Mouse (Mus musculus) heart, embryonic 16.5 days (tissue): Measurements from ENCODE around the gene Prkg1. TPM values are rescaled to one million over a fixed set of nuclear protein-coding genes. Genes with fewer than 3 reads are reported as not detected.

ENCODE experiments used
- ATAC-seq: fragments of 200-750 bp; cut with Nextera tagmentation; replicated peaks from 2 replicates; pipeline ENCODE4 v1.8.0; 2017; ENCODE audit warnings: moderate number of reproducible peaks; ENCODE audit not compliant: insufficient read depth, low FRiP score; ENCODE audit errors: extremely low read depth
- H3K27ac ChIP-seq: fragments of 300-500 bp; sonication (generic); 2 replicates; pipeline ENCODE4 v1.5.1; 2014; ENCODE audit warnings: mild to moderate bottlenecking, low read length, control low read depth, moderate library complexity
- H3K27me3 ChIP-seq: fragments of 300-500 bp; sonication (generic); 2 replicates; pipeline ENCODE4 v1.6.1; 2014; ENCODE audit warnings: low read length, mixed read lengths; ENCODE audit not compliant: control insufficient read depth, insufficient read depth
- H3K36me3 ChIP-seq: fragments of 300-500 bp; sonication (generic); 2 replicates; pipeline ENCODE4 v1.6.1; 2014; ENCODE audit not compliant: control insufficient read depth, insufficient read depth
- H3K4me1 ChIP-seq: fragments of 300-500 bp; sonication (generic); 2 replicates; pipeline ENCODE4 v1.6.1; 2014; ENCODE audit warnings: low read length, mixed read lengths; ENCODE audit not compliant: control insufficient read depth, insufficient read depth
- H3K4me2 ChIP-seq: fragments of 300-500 bp; sonication (generic); 2 replicates; pipeline ENCODE4 v1.6.1; 2014; ENCODE audit warnings: low read depth, mild to moderate bottlenecking, control low read depth, low read length
- H3K4me3 ChIP-seq: fragments of 300-500 bp; sonication (generic); 2 replicates; pipeline ENCODE4 v1.5.1; 2014; ENCODE audit warnings: mild to moderate bottlenecking, control low read depth, low read length
- H3K9ac ChIP-seq: fragments of 300-500 bp; sonication (generic); 2 replicates; pipeline ENCODE4 v1.6.1; 2014; ENCODE audit warnings: low read length, control low read depth
- H3K9me3 ChIP-seq: fragments of 300-500 bp; sonication (generic); replicated peaks from 2 replicates; pipeline ENCODE4 v1.6.1; 2016; ENCODE audit warnings: low read length; ENCODE audit not compliant: control insufficient read depth
- WGBS: fragments of 180-500 bp; shearing (Covaris S2); extraction: QIAGEN DNeasy Blood & Tissue Kit; methylation state at CpG from one replicate; pipeline ENCODE4 v1.1.7; 2014; 5-methylcytosine and 5-hydroxymethylcytosine counted together
- polyA plus RNA-seq: library from polyadenylated mRNA; unstranded; fragments of >200 nt; fragmentation: Nextera tagmentation; extraction: Ambion mirVana; gene quantifications from 2 replicates; pipeline ENCODE4 v1.2.1, GENCODE M21; 2015

The Prkg1 gene
- polyA plus RNA-seq, 1 experiment from 2014 or later = 6.5 TPM

DNA sequence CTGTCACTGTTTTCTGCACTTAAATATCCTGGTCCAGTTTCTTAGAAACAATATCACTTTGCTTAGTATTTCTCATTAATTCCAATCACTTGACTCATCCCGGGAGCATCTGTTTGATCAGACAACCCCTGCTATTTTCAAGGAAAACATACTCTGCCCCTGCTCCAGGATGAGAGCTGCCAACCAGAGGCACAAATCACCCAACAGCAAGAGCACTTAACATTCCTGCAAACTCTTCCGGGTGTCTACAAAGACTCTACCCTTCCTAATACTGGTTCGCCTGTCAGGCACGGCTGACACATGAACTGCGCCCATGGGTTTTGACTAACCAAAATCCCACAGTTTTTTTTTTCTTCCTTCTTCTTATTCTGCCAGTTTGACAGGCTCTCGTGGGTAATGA is 65.9 kb downstream of the Prkg1 start:
- H3K9ac ChIP-seq = no peak overlapping the region
- H3K9me3 ChIP-seq = no peaks in the 10 kb centered on the region
- peaks cover 23% of the 10 kb centered on the region for H3K4me1 ChIP-seq
- peak overlapping the region; percentile 53 for H3K27ac ChIP-seq
- no peaks in the 10 kb centered on the region for H3K27me3 ChIP-seq
- H3K4me3 ChIP-seq = no peak overlapping the region
- H3K36me3 ChIP-seq = no peaks in the 10 kb centered on the region
- WGBS = 29% methylated on average over 6 of the region's 6 CpGs
- H3K4me2 ChIP-seq = peak overlapping the region; percentile 41
- ATAC-seq = peak; percentile 70

DNA sequence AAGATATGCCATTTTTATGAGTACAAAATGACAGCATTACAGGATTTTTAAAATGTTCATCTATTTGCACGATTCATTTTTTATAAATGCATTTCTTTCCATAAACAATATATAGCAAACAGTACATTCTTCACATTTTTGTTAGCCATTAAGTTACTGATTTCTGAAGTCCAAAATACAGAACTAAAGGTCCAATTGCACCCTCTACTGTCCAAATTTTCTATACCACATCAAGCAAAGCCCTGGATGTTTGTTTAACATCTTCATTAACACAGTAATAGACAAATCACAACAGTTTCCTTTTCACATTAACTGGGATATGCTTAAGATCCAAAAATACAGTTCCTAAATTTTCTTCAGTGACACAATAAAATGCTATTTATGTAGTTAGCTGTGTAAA is 84.0 kb downstream of the Prkg1 start:
- Histone ChIP-seq H3K4me2 (no peak overlapping the region), H3K36me3 (no peaks in the 10 kb centered on the region), H3K4me3 (no peak overlapping the region), H3K27me3 (no peaks in the 10 kb centered on the region), H3K9me3 (no peaks in the 10 kb centered on the region), H3K9ac (no peak overlapping the region), H3K27ac (no peak overlapping the region), H3K4me1 (no peaks in the 10 kb centered on the region)
- WGBS = 27% methylated on average over 1 of the region's 1 CpGs
- ATAC-seq = no peak

DNA sequence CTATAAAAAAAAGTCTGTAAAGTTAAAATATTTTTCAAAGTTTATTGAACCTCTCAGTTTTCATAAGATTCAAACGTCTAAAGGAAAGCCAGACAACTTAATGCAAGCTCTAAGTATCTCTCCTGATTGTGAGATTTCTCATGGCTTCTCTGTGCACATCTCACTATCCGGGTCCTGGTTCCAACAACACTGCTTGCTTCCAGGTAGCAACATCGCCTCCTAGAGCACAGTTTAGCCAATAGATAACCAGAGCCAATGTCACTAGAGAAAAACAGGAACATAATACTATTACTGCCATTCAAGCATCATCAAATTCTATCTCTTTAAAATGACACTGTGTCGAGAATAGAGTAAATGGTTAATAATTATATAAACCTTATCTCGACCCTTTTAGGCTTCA is 86.5 kb downstream of the Prkg1 start:
- Histone ChIP-seq H3K27me3 (no peaks in the 10 kb centered on the region), H3K9me3 (no peaks in the 10 kb centered on the region), H3K4me3 (no peak overlapping the region), H3K27ac (no peak overlapping the region), H3K4me1 (no peaks in the 10 kb centered on the region), H3K4me2 (no peak overlapping the region), H3K9ac (no peak overlapping the region), H3K36me3 (no peaks in the 10 kb centered on the region)
- ATAC-seq = no peak
- WGBS = 40% methylated on average over 5 of the region's 5 CpGs

DNA sequence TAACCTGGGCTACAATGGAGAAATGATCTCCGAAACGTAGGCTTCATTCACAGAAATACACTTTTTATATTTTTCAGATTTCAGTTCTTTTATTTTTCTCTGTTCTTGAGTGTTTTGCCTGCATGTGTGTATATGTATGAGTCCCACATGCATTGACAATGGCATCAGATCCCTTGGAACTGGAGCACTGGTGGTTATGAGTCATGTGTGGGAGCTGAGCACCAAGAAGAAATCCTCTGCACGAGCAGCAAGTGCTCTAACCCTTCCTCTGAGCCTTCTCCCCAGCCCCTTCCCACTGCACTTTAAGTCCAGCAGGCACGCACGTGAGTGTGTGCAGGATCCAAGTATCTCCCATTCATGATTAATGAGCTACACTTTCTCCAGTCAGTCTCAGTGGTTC is 93.1 kb downstream of the Prkg1 start:
- Histone ChIP-seq H3K9ac (no peak overlapping the region), H3K27ac (no peak overlapping the region), H3K4me1 (no peaks in the 10 kb centered on the region), H3K4me3 (no peak overlapping the region), H3K27me3 (no peaks in the 10 kb centered on the region), H3K4me2 (no peak overlapping the region), H3K9me3 (no peaks in the 10 kb centered on the region), H3K36me3 (no peaks in the 10 kb centered on the region)
- ATAC-seq = no peak
- 70% methylated on average over 5 of the region's 5 CpGs for WGBS

DNA sequence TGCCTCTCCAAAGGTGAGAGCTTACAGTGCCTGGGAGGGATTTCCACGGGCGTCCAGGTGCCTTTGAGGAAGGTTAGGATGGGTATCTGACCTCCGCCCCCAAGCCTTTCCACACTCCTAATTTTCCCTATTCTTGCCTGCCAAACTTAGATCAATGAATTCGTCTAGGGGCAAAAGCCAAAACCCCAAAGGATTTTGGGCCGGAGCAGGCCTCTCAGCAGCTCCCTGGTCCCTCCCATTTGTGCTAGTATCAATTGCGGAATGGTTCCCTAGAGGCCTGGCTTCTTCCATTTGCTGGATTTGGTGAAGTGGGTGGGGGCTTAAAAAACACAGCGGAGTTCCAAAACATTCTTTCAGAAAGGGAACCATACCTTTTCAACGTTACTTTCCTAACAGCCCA is 99.8 kb downstream of the Prkg1 start:
- Histone ChIP-seq H3K36me3 (no peaks in the 10 kb centered on the region), H3K4me2 (peak overlapping the region; percentile 72), H3K27ac (no peak overlapping the region), H3K4me3 (peak overlapping the region; percentile 71), H3K27me3 (no peaks in the 10 kb centered on the region), H3K4me1 (peaks cover 6% of the 10 kb centered on the region; the same call in 1 of the 2 replicates), H3K9ac (peak overlapping the region; percentile 71), H3K9me3 (no peaks in the 10 kb centered on the region)
- no peak for ATAC-seq
- 14% methylated on average over 8 of the region's 8 CpGs for WGBS

DNA sequence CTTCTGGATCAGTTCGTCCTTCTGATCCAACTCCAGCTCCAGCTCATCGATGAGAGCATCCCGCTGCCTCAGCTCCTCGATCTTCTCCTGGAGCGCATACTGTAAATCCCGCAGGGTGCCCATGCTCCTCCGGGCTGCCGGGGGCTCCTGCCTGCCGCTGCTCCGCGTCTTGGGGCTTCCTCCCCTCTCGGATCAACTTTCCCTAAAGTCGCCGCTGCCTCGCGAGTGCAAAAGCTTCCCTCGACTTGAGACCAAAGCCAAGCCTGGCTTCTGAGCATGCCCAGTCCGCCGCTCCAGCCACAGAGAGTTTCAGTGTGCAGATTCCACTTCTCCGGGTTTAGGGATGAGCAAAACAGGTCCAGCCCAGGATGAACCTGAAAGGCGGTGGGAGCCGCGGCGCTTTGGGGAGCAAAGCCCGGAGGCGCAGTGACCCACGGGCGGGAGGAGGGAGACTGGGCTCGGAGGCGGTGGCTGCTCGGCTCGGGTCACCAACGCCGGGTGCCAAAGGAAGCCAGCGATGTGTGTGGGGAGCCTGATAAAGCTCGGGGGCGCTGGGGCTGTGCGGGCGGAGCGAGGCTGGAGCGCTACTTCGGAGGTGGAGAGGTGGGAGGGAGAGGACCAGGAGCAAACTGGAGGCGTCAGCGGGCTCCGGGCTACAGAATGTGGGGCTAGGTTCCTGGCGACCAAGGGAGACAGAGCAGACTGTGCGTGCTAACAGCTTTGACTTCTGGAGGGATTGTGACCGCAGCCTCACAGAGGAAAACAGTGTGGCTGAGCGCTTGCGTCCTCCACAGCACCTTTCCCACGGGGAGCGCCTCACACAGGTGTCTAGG is 100.5 kb downstream of the Prkg1 start:
- H3K4me1 ChIP-seq = peaks cover 6% of the 10 kb centered on the region; the same call in 1 of the 2 replicates
- under 1% methylated on average over 52 of the region's 52 CpGs for WGBS
- peak; percentile 58; the same call in 1 of the 2 replicates for ATAC-seq
- peak overlapping the region; percentile 71 for H3K4me3 ChIP-seq
- H3K36me3 ChIP-seq = no peaks in the 10 kb centered on the region
- no peak overlapping the region; the same call in 1 of the 2 replicates for H3K27ac ChIP-seq
- H3K4me2 ChIP-seq = peak overlapping the region; percentile 72
- H3K9me3 ChIP-seq = no peaks in the 10 kb centered on the region
- peak overlapping the region; percentile 71 for H3K9ac ChIP-seq
- no peaks in the 10 kb centered on the region for H3K27me3 ChIP-seq

DNA sequence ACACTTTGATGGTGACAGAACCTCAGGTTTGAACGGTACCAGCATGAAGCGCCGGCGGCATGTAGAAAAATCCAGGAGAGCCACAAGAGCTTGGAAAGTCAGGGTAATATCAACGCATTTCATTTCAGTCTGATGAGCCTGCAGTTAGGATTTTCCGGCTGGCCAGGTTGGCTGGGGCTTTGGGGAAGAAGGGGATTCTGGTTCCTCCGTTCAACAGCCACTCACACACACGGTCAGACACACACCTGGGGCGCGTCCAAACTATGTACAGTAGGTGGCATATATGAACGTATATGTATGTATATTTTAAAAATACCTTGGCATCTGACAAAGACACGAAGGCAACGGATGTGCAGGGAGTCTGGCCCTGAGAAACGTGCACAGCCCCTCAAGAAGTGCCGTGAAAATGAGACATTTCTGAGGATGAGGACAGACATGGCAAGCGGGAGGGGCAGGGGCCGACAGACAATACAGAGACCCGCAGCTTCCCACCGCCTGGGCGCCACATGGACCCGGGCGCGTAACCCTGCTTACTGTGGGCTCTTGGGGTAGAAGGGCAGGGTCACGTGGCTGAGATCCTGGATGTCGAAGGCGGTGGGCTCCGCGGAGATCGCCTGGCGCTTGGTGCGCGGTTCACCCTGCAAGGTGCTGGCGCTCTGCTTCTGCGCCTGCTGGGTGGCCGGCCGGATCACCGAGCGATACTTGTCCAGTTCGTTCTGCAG is 101.2 kb downstream of the Prkg1 start:
- H3K4me1 ChIP-seq = peaks cover 6% of the 10 kb centered on the region; the same call in 1 of the 2 replicates
- peak overlapping the region; percentile 71 for H3K4me3 ChIP-seq
- no peak; the same call in 1 of the 2 replicates for ATAC-seq
- H3K27me3 ChIP-seq = no peaks in the 10 kb centered on the region
- peak overlapping the region; percentile 72 for H3K4me2 ChIP-seq
- no peak overlapping the region for H3K27ac ChIP-seq
- WGBS = 12% methylated on average over 39 of the region's 39 CpGs
- H3K9ac ChIP-seq = peak overlapping the region; percentile 71
- H3K9me3 ChIP-seq = no peaks in the 10 kb centered on the region
- no peaks in the 10 kb centered on the region for H3K36me3 ChIP-seq

DNA sequence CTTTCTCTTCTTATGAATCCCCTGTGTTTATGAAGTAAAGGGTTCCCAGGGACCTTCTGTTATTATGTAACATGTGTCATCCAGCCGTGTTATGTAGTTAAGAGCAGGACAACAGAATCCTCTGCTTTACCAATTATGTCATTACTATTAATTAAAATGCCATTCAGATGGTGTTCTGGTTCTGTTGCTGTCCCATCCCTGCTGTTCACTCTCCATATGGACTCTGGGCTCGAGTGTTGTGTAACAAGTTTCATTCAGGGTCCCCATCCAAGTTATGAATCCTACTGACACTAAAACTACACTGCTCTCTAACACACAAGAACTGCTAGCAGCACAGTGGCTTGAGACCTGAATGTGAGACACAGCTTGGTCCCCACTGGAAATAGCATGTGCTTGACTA is 102.0 kb downstream of the Prkg1 start:
- Histone ChIP-seq H3K4me2 (no peak overlapping the region), H3K36me3 (no peaks in the 10 kb centered on the region), H3K27me3 (no peaks in the 10 kb centered on the region), H3K4me1 (peaks cover 6% of the 10 kb centered on the region; the same call in 1 of the 2 replicates), H3K27ac (no peak overlapping the region), H3K9me3 (no peaks in the 10 kb centered on the region), H3K9ac (no peak overlapping the region), H3K4me3 (no peak overlapping the region)
- no peak for ATAC-seq
- WGBS = 61% methylated on average over 2 of the region's 2 CpGs
